Mouse (Mus musculus) stomach, embryonic 16.5 days (tissue): ENCODE measurements around the gene Sh3rf3. TPM values are rescaled to one million over a fixed set of nuclear protein-coding genes. Genes with fewer than 3 reads are reported as not detected.

Experiments used
- ATAC-seq: fragments of 200-750 bp; cut with Nextera tagmentation; 2 replicates; pipeline ENCODE4 v1.8.0; 2017; ENCODE audit warnings: moderate number of reproducible peaks, moderate TSS enrichment; ENCODE audit not compliant: insufficient read depth, low FRiP score
- H3K27ac ChIP-seq: fragments of 300-500 bp; sonication (generic); 2 replicates; pipeline ENCODE4 v1.5.1; 2014; ENCODE audit warnings: low read length
- H3K27me3 ChIP-seq: fragments of 300-500 bp; sonication (generic); 2 replicates; pipeline ENCODE4 v1.6.1; 2014; ENCODE audit warnings: low read length, control low read depth, mixed read lengths; ENCODE audit not compliant: control insufficient read depth, insufficient read depth
- H3K36me3 ChIP-seq: fragments of 300-500 bp; sonication (generic); 2 replicates; pipeline ENCODE4 v1.6.1; 2014; ENCODE audit warnings: low read length; ENCODE audit not compliant: control insufficient read depth, insufficient read depth
- H3K4me1 ChIP-seq: fragments of 300-500 bp; sonication (generic); 2 replicates; pipeline ENCODE4 v1.6.1; 2014; ENCODE audit warnings: low read length, control low read depth, mixed read lengths; ENCODE audit not compliant: control insufficient read depth, insufficient read depth
- H3K4me2 ChIP-seq: fragments of 300-500 bp; sonication (generic); 2 replicates; pipeline ENCODE4 v1.6.1; 2014; ENCODE audit warnings: low read depth, low read length, mixed read lengths
- H3K4me3 ChIP-seq: fragments of 300-500 bp; sonication (generic); replicated peaks from 2 replicates; pipeline ENCODE4 v1.5.1; 2014; ENCODE audit warnings: mild to moderate bottlenecking, low read length
- H3K9ac ChIP-seq: fragments of 300-500 bp; sonication (generic); 2 replicates; pipeline ENCODE4 v1.6.1; 2014; ENCODE audit warnings: low read length
- H3K9me3 ChIP-seq: fragments of 300-500 bp; sonication (generic); replicated peaks from 2 replicates; pipeline ENCODE4 v1.6.1; 2016; ENCODE audit warnings: low read length, control low read depth; ENCODE audit not compliant: control insufficient read depth
- WGBS: fragments of 180-500 bp; shearing (Covaris S2); extraction: QIAGEN DNeasy Blood & Tissue Kit; methylation state at CpG from one replicate; pipeline ENCODE4 v1.1.7; 2014; 5-methylcytosine and 5-hydroxymethylcytosine counted together
- polyA plus RNA-seq: library from polyadenylated mRNA; unstranded; fragments of >200 nt; fragmentation: Nextera tagmentation; extraction: Ambion mirVana; gene quantifications from 2 replicates; pipeline ENCODE4 v1.2.1, GENCODE M21; 2015

Sh3rf3 gene
- polyA plus RNA-seq, 1 experiment from 2014 or later, result 0.79 TPM

DNA sequence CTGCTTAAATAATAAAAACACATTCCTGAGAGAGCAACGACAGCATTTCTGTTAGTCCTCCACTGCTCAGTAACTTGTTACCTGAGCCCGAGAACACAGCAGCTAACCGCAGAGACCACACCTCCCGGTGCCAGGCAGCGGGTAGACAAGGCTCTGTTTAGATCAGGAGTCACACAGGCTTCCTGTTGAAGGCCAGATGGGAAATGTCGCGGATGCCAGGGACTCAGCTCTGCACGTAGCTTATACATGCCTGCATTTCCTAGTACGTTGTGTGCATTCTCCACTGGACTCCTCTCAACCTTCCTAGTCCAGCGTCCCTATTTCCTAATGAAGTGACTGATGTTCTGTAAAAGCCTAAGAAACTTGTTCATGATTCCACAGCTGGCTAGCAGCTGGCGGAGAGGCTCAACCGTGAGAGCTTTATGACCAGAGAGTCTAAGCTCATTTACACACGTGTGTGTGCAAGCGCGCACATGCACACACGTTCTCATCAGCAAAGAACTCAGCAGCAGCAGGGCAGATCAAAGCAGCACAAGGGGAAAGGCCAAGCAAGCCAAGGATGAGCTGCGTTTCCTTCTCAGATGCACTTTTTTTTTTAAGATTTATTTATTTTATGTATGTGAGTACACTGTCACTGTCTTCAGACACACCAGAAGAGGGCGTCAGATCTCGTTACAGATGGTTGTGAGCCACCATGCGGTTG is 318.9 kb downstream of the Sh3rf3 start:
- peaks cover 7% of the 10 kb centered on the region; the same call in 1 of the 2 replicates for H3K4me1 ChIP-seq
- 49% methylated on average over 20 of the region's 20 CpGs for WGBS
- H3K4me3 ChIP-seq, result no peak overlapping the region
- no peaks in the 10 kb centered on the region for H3K9me3 ChIP-seq
- H3K36me3 ChIP-seq, result no peaks in the 10 kb centered on the region
- 0 out of 2 replicates have a peak overlapping the region, but pooled peaks have one; percentile 9 for H3K4me2 ChIP-seq
- H3K27me3 ChIP-seq, result no peaks in the 10 kb centered on the region
- ATAC-seq, result no peak; the same call in 1 of the 2 replicates
- H3K9ac ChIP-seq, result no peak overlapping the region
- H3K27ac ChIP-seq, result 0 out of 2 replicates have a peak overlapping the region, but pooled peaks have one; percentile 21

DNA sequence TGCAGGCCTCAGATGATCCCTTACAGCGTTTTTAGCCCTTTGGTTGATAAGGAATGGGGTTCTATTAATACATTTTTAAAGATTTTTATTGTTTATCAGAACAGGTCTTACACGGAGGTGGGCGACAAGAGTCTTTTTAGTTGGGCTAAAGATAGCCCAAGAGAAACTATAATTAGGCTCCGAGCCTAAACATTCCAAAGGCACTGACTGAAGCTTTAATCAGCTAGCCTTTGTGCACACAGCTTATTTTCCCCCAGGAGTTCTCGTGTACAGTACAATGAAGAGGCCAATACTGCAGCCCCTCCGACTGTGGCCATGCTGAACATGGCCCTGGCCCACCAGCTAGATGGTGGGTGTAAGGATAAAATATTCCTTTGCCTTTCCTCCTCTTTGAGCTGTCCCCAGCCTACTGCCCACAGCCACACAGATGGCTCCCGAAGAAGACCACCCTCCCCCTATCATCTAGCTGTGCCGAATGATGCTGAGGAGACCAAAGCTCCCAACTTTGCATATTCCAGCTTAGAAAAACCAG is 320.4 kb downstream of the Sh3rf3 start:
- Histone ChIP-seq H3K4me3 (no peak overlapping the region), H3K27me3 (no peaks in the 10 kb centered on the region), H3K4me2 (no peak overlapping the region), H3K4me1 (peaks cover 7% of the 10 kb centered on the region; the same call in 1 of the 2 replicates), H3K36me3 (no peaks in the 10 kb centered on the region), H3K9me3 (no peaks in the 10 kb centered on the region), H3K27ac (no peak overlapping the region), H3K9ac (no peak overlapping the region)
- 66% methylated on average over 8 of the region's 8 CpGs for WGBS
- no peak for ATAC-seq

DNA sequence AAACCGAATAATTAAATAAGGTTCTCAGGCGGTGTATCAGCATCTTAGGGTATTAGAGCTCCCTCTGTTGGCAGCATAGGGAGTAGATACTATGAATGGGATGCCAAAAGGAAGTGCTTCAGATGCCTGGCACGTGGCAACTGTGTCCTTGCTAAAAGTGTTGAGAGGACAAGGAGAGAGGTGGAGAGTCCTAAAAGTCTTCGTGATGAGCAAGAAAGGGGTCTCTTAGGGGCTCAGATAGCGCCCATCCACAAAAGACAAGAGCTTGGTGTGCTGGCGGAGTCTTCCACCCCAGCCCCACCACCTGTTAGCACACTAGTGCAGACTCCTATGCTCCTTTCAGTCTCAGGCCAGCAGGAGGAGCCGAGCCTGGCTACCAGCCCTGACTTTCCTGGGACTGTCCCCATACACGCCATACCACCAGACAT is 336.8 kb downstream of the Sh3rf3 start:
- Histone ChIP-seq H3K9me3 (no peaks in the 10 kb centered on the region), H3K4me2 (0 out of 2 replicates have a peak overlapping the region, but pooled peaks have one; percentile 15), H3K4me1 (peaks cover 5% of the 10 kb centered on the region; the same call in 1 of the 2 replicates), H3K27me3 (no peaks in the 10 kb centered on the region), H3K36me3 (no peaks in the 10 kb centered on the region), H3K27ac (no peak overlapping the region), H3K4me3 (no peak overlapping the region), H3K9ac (no peak overlapping the region)
- no peak for ATAC-seq
- 20% methylated on average over 8 of the region's 8 CpGs for WGBS

DNA sequence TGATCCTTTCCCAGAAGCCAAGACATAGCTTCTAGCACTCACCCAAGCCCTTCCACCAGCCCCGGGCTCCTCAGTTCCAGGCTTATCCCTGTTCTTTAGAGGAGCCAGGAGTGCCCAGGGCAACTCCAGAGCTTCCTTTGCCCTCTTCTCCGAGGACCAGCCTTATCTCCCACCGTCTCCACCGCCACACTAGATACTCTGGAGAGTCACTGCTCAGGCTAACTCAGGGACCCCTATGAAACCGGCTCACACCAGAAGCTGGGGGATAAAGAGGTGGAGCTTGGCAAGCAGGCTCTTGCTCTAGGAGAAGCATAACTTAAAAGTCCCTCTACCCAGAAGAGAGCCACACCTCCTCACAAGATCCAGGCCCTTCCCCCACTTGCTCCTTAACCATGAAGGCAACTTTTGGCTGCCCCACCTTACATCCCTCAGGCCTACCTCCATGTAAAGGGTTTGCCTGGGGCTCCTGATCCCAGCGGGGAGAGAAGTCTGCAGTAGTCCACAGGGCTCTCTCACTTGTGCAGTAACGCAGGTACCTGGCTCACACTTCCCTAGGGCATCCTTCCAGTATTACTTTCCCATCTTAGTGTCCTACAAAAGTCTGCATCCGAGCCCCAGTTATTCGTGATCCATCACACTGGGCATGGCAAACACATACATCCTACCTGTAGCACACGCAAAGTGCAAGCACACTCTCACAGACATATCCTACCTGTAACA is 337.9 kb downstream of the Sh3rf3 start:
- H3K9me3 ChIP-seq, result no peaks in the 10 kb centered on the region
- no peak overlapping the region; the same call in 1 of the 2 replicates for H3K9ac ChIP-seq
- peaks cover 5% of the 10 kb centered on the region; the same call in 1 of the 2 replicates for H3K4me1 ChIP-seq
- H3K27me3 ChIP-seq, result no peaks in the 10 kb centered on the region
- 79% methylated on average over 10 of the region's 10 CpGs for WGBS
- no peak overlapping the region for H3K4me3 ChIP-seq
- no peaks in the 10 kb centered on the region for H3K36me3 ChIP-seq
- H3K4me2 ChIP-seq, result no peak overlapping the region
- H3K27ac ChIP-seq, result no peak overlapping the region
- no peak for ATAC-seq

DNA sequence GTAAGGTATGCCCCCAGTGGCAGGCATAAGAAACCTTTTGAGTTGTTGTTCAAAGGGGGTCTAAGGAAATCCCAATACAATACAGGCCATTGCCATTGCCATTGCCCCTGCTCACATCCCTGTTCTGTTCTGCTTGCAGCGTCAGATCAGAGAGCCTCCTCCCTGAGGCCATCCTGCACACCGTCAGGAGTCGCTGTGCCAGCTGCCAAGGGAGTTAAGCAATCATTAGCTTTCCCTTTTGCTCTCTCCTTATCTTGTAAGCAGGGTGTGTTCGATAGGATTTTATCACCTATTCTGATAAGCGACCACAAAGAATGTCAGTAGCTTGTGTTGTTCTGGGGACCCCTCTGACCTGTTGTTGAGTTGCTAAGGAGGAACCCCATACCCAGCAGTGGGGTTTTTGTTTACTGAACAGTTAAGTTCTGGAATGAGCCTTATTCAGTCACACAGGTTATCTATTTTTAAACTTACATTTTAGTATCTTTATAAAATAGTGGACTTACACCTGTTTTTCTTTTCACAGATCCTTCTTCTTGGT is 339.5 kb downstream of the Sh3rf3 start:
- H3K4me2 ChIP-seq, result no peak overlapping the region
- no peaks in the 10 kb centered on the region for H3K9me3 ChIP-seq
- ATAC-seq, result peak; percentile 62; the same call in 1 of the 2 replicates
- no peaks in the 10 kb centered on the region for H3K36me3 ChIP-seq
- no peak overlapping the region for H3K4me3 ChIP-seq
- no peak overlapping the region for H3K27ac ChIP-seq
- H3K27me3 ChIP-seq, result no peaks in the 10 kb centered on the region
- H3K4me1 ChIP-seq, result peaks cover 5% of the 10 kb centered on the region; the same call in 1 of the 2 replicates
- H3K9ac ChIP-seq, result no peak overlapping the region
- 32% methylated on average over 5 of the region's 5 CpGs for WGBS

DNA sequence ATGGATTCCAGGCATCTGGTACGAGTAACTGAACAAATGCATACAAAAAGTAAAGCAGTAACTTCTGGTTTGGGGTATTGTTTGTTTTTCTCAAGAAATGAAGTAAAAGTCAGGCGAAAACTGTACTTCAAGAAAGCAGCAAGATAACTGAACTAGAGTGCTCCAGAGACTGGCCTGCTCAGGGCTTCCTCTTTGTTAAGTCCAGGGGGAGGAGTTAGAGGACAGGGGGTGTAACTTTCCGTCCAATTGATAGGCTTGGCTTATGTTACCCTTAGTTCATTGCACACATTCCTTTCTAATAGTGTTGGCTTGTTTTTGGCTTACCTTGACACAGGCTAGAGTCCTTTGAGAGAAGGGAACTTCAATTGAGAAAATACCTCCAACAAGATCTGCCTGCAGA is 345.5 kb downstream of the Sh3rf3 start:
- Histone ChIP-seq H3K9me3 (no peaks in the 10 kb centered on the region), H3K4me2 (no peak overlapping the region), H3K9ac (no peak overlapping the region), H3K36me3 (no peaks in the 10 kb centered on the region), H3K27me3 (no peaks in the 10 kb centered on the region), H3K4me3 (no peak overlapping the region), H3K27ac (no peak overlapping the region), H3K4me1 (no peaks in the 10 kb centered on the region)
- no peak for ATAC-seq
- 78% methylated on average over 3 of the region's 3 CpGs for whole genome bisulfite sequencing

DNA sequence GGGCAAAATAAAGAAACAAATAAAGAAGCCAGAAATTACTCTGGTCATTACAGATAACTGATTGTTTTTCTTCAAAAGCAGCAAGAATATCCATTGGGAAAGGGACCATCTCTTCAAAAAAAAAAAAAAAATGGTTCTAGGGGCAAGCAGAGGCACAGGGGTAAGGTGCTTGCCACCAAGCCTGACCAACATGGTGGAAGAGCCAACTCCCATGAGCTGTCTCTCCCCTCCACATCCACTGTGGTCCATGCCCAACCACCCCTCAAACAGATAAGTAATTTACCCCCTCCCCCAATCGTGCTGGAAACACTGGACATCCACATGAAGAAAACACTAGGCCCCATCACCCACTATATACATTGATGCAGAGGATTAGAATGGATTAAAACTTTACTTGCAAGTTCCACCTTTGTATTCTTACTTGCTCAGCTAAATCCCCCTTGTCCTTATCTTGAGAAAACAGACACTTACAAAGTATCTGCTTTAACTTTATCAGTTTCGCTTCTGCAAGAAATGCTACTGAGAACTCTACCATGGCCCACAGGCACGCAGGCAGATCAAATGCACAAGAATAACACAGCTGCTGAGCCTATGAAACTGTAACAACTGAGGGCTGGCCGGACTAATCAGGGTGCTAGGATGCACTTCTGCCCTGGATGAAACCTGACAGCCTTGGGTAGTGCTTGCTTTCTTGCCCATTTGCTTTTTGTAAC is 349.2 kb downstream of the Sh3rf3 start:
- ATAC-seq, result no peak
- Histone ChIP-seq H3K27me3 (no peaks in the 10 kb centered on the region), H3K4me1 (no peaks in the 10 kb centered on the region), H3K9ac (no peak overlapping the region), H3K4me3 (no peak overlapping the region), H3K9me3 (no peaks in the 10 kb centered on the region), H3K4me2 (no peak overlapping the region), H3K27ac (no peak overlapping the region), H3K36me3 (no peaks in the 10 kb centered on the region)
- 59% methylated on average over 4 of the region's 4 CpGs for WGBS

DNA sequence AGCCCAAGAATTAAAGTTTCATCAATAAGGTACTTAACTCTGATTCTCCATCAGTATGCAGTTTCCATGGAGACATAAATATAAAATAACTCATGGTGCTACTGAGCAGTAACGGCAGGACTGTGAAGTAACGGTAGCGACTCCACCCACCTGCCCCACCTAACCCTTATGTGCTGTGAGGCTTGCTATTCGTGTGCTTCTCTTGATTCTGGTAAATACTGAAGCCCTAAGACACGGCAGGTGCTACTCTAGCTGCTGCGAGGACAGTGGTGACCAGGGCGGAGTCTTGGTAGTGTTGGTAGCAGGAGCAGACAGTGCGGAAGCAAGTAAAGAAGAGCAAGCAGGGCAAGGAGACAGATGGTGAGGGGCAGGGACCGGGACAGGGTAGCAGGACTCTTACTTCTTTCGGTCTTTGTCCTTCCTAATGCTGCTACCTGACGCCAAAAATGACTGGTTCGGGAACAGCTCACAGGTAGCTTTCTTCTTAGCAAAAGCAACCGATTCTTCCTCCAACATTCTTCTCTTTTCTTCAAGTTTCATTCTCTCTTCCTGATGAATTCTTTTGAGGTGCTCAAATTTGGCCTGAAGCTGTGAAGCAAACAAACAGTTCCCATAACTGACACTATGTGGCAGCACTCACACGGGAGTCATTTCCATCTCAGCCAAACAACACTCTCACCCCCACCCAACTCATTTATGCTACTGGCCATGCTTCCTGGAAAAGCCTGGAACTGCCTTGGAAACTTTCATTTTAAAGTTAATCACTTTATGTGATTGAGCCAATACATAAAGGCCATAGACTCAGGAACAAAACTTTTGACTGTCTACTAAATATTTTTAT is 353.2 kb downstream of the Sh3rf3 start:
- Histone ChIP-seq H3K9me3 (no peaks in the 10 kb centered on the region), H3K27me3 (no peaks in the 10 kb centered on the region), H3K4me3 (no peak overlapping the region), H3K4me2 (no peak overlapping the region), H3K9ac (no peak overlapping the region), H3K27ac (no peak overlapping the region), H3K36me3 (no peaks in the 10 kb centered on the region), H3K4me1 (no peaks in the 10 kb centered on the region)
- no peak for ATAC-seq
- WGBS, result 58% methylated on average over 14 of the region's 14 CpGs
